Mouse (Mus musculus): ENCODE measurements around the gene Calm4. TPM values are rescaled to one million over a fixed set of nuclear protein-coding genes. Genes with fewer than 3 reads are reported as not detected.

The Calm4 gene
- polyA plus RNA-seq, 1 experiment from 2014 or later, result not detected

Other genes starting within 250 kb of the Calm4 start
- 19.7 and 23.2 TPM in 2 replicates for gene Fam208b, start 226.6 kb upstream of the Calm4 start, polyA plus RNA-seq (2015; fragmentation: Nextera tagmentation; extraction: Ambion mirVana)
- gene Asb13, start 203.7 kb upstream of the Calm4 start, polyA plus RNA-seq (2015; fragmentation: Nextera tagmentation; extraction: Ambion mirVana), result 12.6 and 16.2 TPM in 2 replicates
- gene Calml3, start 33.4 kb upstream of the Calm4 start, polyA plus RNA-seq (2015; fragmentation: Nextera tagmentation; extraction: Ambion mirVana), result not detected in 2 replicates
- not detected in 2 replicates for gene Calm5, start 16.4 kb downstream of the Calm4 start, polyA plus RNA-seq (2015; fragmentation: Nextera tagmentation; extraction: Ambion mirVana)
- gene Net1, start 80.5 kb downstream of the Calm4 start, polyA plus RNA-seq (2015; fragmentation: Nextera tagmentation; extraction: Ambion mirVana), result 14.5 and 14.6 TPM in 2 replicates
- gene Tubal3, start 80.5 kb downstream of the Calm4 start, polyA plus RNA-seq (2015; fragmentation: Nextera tagmentation; extraction: Ambion mirVana), result not detected in 2 replicates
- not detected in 2 replicates for gene Ucn3, start 107.6 kb downstream of the Calm4 start, polyA plus RNA-seq (2015; fragmentation: Nextera tagmentation; extraction: Ambion mirVana)
- gene Akr1c14, start 211.3 kb downstream of the Calm4 start, polyA plus RNA-seq (2015; fragmentation: Nextera tagmentation; extraction: Ambion mirVana), result 0.24 and 0.39 TPM in 2 replicates